Mouse (Mus musculus): ENCODE data around the gene Mrpl37.

DNA sequence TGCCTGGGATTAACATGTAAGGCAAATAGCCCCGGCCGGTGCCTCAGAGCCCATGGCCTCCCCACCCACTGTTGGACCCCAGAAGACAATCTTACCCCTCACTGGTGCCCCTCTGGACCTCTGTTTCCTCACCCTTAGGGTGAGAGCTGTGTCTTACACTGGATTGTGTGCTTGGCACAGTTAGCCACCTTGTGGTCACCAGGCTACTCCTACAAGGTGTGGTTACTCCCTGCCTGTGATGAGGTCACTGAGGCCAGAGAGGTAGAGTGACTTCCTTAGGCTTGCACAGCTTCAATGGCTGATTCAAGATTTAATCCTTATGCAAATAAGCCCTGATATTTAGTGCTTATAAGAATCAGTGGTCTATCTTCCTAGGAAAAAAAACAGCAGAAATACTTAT is 29.7 kb downstream of the Mrpl37 start:
- no peak for TF ChIP-seq MAFK (IDR thresholded peaks at IDR 0.05; ENCODE audit: insufficient read depth, low read depth, low read length)
- TF ChIP-seq ZC3H11A (IDR thresholded peaks at IDR 0.05; ENCODE audit: borderline replicate concordance, low read depth, low read length): no peak
- TF ChIP-seq CHD2 (IDR thresholded peaks at IDR 0.05; ENCODE audit: low read depth, low read length): no peak
